Mouse (Mus musculus): ENCODE results near the gene Gm21764. TPM values are rescaled to one million over a fixed set of nuclear protein-coding genes. Genes with fewer than 3 reads are reported as not detected.
"Not testable (repeated sequence)": the region's sequence is repeated elsewhere in the genome, so short reads cannot be mapped to it uniquely, and the experiment has no call there.

The Gm21764 gene
- not detected for total RNA-seq (2021)

DNA sequence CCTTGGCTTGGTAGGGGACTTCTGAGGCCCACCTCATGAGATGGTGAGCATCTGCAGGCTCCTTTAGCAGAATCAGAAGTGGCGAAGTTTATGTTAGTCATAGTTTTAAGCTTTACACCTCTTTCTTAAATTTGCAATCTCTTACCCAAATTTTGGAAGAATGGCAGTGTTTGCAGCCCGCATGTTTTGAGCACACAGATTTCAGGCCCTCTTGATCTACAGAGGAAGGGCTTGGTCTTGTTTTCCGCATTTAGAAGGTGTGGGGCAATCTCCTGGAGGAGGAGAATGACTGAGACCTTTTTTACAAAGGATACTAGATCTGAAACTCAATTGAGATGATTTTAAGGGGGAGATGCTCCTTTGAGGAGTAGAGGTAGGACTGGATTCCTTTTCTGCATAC is at the start of gene Gm21764:
Gene Gm21764, minus strand, starts transcription at position 101 of the 400 bp plus-strand sequence.
- intact Hi-C loops (cut with DNase I); DNase-seq: not testable (repeated sequence)

DNA sequence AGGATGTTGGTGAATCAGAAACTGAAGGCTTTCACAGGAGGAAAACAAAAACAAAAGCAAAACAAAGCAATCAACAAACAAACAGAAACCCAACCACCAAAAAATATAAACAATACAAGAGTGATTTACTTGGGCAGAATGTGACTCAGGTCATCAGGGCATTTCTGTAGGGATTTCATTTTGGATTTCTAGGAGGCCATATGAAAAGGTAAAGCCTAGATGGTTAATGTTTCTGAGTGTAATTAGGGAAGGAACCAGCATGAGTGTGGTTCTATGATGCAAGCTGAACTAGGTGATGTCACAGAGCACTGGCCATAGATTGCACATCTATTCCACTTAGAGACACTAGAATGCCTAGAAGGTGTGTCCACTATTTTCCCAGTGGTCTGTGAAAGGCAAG is 27.2 kb upstream of the Gm21764 start, which contains the start of gene Ssty1:
Gene Ssty1, plus strand, starts transcription at position 301 of the 400 bp plus-strand sequence.
- DNase-seq; intact Hi-C loops (cut with DNase I): not testable (repeated sequence)

Other genes starting within 250 kb of the Gm21764 start
- gene Gm21904, start 215.5 kb downstream of the Gm21764 start, total RNA-seq (2021) = not detected
- not detected for gene Gm20772, start 187.1 kb downstream of the Gm21764 start, total RNA-seq (2021)
- gene Gm20831, start 187.1 kb downstream of the Gm21764 start, total RNA-seq (2021) = not detected
- gene Srsy, start 124.5 kb downstream of the Gm21764 start, total RNA-seq (2021) = not detected
- gene Ssty1, start 27.3 kb upstream of the Gm21764 start, total RNA-seq (2021) = not detected

Data from left cerebral cortex, postnatal 4 days (tissue).